Mouse (Mus musculus) megakaryocyte, adult 5-6 weeks (primary cell): Measurements from ENCODE around the gene Junb. TPM values are rescaled to one million over a fixed set of nuclear protein-coding genes. Genes with fewer than 3 reads are reported as not detected.

Experiments
- ATAC-seq: 2 replicates; pipeline ENCODE4 v1.8.0; 2016; ENCODE audit warnings: mild to moderate bottlenecking, inconsistent platforms; ENCODE audit not compliant: poor library complexity, severe bottlenecking
- total RNA-seq, 2 experiments: library from RNA; stranded (forward) in 1 of 2; stranded (reverse) in 1 of 2; fragments of 153-499, 151-499 nt in 1 of 2; fragments of 221-1000, 200-1000 nt in 1 of 2; gene quantifications; 2 replicates each; pipeline versions ENCODE4 v1.2.3 to v1.2.4; 2015 to 2017

Gene Junb
- total RNA-seq, 2 experiments from 2014 or later, result 60.4 to 125 TPM

- ATAC-seq, result no peak
Measured at GRCm38 (mm10) chr8:84989311-84989731, 10.8 kb upstream of the Junb start.

GRCm38 (mm10) chr8:84987903-84988302 lies 9.4 kb upstream of the Junb start:
- no peak for ATAC-seq

GRCm38 (mm10) chr8:84987388-84987787 lies 8.9 kb upstream of the Junb start:
- no peak for ATAC-seq

GRCm38 (mm10) chr8:84986379-84986945 lies 7.9 kb upstream of the Junb start:
- ATAC-seq, result no peak

GRCm38 (mm10) chr8:84985684-84986378 lies 7.3 kb upstream of the Junb start:
- peak; percentile 64 for ATAC-seq

GRCm38 (mm10) chr8:84985049-84985683 lies 6.6 kb upstream of the Junb start:
- no peak for ATAC-seq

- ATAC-seq, result no peak
Measured at GRCm38 (mm10) chr8:84984294-84985048, 6.0 kb upstream of the Junb start.

GRCm38 (mm10) chr8:84982499-84983011 lies 4.0 kb upstream of the Junb start:
- ATAC-seq, result no peak

- ATAC-seq, result no peak
Measured at GRCm38 (mm10) chr8:84981644-84982498, 3.4 kb upstream of the Junb start.

- no peak for ATAC-seq
Measured at GRCm38 (mm10) chr8:84980622-84981358, 2.3 kb upstream of the Junb start.

- ATAC-seq, result peak; percentile 31
Measured at GRCm38 (mm10) chr8:84979599-84980421, 1.3 kb upstream of the Junb start.

GRCm38 (mm10) chr8:84977435-84978247 lies 877 bp downstream of the Junb start:
- ATAC-seq, result peak; percentile 4

GRCm38 (mm10) chr8:84976763-84977434 lies 1.6 kb downstream of the Junb start:
- ATAC-seq, result no peak

GRCm38 (mm10) chr8:84976031-84976762 lies 2.3 kb downstream of the Junb start:
- ATAC-seq, result peak; percentile 15

GRCm38 (mm10) chr8:84975434-84975833 lies 3.1 kb downstream of the Junb start:
- no peak for ATAC-seq

GRCm38 (mm10) chr8:84974543-84975142 lies 3.9 kb downstream of the Junb start:
- no peak for ATAC-seq
